Mouse (Mus musculus): ENCODE data around the gene Olfm2.

The Olfm2 gene

GRCm38 (mm10) chr9:20745129-20745966 is 801 bp downstream of the Olfm2 start:
- no peak for DNase-seq (ENCODE audit: low spot score)

DNA sequence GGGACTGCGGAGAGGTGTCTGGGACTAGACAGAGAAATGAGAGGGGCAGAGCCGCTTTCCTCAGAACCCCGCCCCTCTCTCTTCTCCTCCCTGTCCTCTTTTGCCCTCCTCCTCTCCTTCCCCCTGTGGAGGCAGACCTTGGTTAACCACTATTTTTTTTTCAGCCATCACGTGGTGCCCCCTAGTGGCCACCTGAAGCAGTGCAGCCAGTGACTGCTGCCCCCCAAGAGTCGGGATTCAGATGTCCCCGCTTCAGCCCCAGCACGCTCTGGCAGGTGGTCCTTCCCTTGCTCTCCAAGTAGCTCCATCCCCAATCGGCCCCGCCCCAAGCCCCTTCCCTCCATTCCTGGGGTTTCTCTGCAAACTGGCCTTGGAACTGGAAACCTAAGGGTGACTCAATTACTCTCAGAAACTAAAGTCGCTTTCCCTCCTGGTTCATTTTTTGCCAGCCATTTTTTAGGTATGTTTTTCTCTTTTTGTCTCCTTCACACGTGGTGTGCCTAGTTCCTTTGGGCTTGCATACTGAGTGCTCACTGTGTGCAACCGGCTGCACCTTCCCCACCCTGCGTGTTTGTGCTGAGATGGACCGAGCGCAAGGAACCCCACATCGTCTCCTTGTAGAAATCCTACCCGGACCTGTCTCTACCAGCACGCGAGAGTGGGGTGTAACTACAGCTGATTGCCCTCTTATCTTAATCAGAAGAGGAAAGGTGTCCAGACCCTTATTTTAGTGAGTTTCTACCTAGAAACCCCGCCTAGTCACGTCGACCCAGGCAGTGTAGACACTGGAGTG is 2.0 kb downstream of the Olfm2 start:
- DNase-seq (ENCODE audit: low spot score): no peak

- peak; percentile 76 for DNase-seq (ENCODE audit: low spot score)
These were observed 5.7 kb downstream of the Olfm2 start for GRCm38 (mm10) chr9:20740407-20740806.

- DNase-seq (ENCODE audit: low spot score): peak; percentile 31
These were observed 7.7 kb downstream of the Olfm2 start for GRCm38 (mm10) chr9:20738251-20738999.

DNA sequence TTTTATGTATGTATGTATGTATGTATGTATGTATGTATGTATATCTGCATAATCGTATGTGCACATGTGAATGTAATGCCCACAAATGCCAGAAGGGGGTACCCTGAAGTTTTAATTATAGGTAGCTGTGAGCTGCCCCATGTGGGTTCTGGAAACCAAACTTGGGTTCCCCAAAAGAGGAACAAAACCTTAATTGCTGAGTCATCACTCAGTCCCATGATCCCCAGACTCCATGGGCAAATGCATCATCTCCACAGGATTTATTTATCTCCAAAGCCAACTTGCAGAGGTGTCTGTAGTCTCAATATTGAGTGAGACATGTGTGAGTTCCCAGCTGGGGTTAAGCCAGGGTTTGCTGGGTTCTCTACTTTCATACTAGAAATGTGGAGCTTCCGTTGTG is 8.9 kb downstream of the Olfm2 start:
- DNase-seq (ENCODE audit: low spot score): no peak

- DNase-seq (ENCODE audit: low spot score): no peak
These were observed 11.5 kb downstream of the Olfm2 start for GRCm38 (mm10) chr9:20734692-20735091.

GRCm38 (mm10) chr9:20731797-20732196 is 14.4 kb downstream of the Olfm2 start:
- no peak for DNase-seq (ENCODE audit: low spot score)

GRCm38 (mm10) chr9:20729451-20729850 is 16.7 kb downstream of the Olfm2 start:
- no peak for DNase-seq (ENCODE audit: low spot score)

DNA sequence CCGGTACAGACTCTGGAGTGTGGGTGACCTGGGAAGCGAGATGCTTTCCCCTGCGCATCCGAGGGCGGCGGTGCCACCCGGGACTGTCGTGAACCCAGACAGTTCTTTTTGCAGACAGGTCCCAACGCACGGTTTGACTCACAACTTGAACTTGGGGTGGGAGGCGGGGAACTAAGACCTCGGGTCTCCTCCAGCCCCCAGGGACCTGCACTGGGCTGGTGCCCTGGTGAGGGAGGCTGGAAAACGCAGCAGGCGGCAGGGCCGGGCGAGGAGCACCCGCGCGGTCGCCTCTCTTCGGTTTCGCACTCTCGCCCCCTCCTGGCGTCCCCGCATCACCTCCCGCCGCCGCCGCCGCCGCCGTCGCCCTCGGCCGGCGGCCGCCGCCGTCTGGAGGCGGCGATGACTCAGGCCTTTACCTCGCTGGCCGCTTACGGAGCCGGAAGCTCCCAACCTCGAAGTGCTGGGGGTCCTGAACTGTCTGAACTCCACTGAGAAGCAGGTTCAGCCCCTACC is 18.5 kb downstream of the Olfm2 start:
- no peak for DNase-seq (ENCODE audit: low spot score)

- DNase-seq (ENCODE audit: low spot score): no peak
These were observed 19.1 kb downstream of the Olfm2 start for GRCm38 (mm10) chr9:20726859-20727600.

DNA sequence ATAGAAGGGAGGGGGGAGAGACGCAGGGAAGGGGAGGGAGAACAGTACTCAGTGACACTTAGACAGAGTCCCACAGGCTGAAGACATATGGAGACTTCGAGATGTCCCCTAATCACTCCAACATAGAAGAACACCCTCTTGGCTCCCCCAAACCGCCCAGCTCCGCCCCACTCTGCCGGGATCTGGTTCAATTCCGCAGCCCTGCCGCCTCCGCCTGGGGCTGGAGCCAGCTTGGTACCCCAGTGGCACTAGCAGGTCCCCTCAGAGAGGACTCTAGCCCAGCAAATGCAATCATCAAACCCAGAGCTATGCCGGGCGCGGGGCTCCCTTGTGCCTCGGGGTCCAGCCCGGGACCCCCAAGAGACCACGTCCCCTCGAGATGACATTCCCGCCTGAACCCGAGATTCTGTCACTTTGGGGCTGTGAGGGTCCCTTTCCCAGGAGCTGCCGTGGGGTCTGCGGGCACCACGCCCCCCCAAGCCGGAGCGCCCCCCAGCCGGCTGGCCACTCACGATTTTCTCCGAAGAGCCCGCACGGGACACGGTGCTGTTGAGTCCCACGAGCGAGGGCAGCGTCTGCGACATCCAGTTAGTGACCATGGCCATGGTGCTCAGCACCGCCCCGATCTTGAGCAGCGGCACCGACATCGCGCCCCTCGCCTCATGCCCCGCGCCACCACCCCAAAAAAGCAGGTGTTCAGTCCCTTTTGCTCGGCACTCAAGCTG is 19.9 kb downstream of the Olfm2 start:
- no peak for DNase-seq (ENCODE audit: low spot score)

DNA sequence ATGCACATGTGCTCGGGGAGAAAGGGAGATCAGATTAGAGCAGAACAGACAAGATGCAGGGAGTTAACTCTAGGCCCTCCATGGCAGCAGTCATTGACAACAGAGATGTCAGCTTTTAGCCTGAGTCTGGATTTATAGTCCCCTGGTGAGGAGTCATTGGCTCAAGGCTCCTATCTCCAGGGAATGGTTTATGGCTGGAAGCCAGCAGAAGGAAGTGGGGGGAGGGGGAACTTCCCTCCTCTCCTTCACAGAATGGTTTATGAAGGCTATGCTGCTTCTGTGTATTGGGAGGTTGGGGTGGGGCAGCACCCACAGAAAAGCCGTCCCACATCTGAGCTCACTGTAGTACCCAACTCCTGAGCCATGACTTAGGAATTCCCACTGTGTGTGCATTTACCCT is 24.6 kb downstream of the Olfm2 start:
- no peak for DNase-seq (ENCODE audit: low spot score)

DNA sequence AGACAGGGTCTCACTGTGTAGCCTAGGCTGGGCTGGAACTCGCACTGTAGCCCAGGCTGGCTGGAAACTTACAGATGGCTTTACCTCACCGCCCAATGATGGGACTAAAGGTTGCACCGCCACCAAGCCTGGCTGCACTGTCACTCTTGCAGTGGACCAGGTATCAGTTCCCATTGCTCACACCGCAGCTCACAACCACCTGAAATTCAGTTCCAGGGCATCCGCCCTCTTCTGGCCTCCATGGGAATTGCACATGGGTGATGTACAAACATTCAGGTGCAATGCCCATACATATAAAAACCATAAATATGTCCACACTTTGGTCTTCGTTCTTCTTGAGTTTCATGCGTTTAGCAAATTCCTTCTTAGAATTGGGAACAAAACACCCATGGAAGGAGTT is 30.8 kb downstream of the Olfm2 start:
- DNase-seq (ENCODE audit: low spot score): no peak

DNA sequence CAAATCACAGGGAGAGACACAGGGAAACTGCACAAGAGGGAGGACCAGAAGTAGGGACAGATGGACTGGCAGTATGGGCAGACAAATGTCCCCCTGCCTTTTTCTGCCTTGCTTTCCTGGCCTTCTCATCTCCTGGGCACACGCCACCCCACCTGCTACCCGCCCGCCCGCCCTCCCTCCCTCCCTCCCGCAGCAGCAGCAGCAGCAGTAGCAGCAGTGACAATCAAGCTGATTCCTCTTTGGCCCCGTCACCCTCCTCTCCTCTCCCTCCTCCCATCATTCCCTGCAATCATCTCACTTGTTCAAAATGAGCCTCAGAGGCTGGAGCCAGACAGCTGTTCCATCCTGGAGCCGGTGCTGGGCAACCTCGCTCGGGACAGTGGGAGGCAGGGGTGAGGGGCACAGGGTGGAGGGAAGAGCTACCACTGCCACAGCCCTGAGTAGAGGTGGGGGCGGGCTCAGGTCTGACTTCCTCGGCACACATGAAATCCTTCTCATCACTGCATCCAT is 32.6 kb downstream of the Olfm2 start:
- DNase-seq (ENCODE audit: low spot score): no peak

DNA sequence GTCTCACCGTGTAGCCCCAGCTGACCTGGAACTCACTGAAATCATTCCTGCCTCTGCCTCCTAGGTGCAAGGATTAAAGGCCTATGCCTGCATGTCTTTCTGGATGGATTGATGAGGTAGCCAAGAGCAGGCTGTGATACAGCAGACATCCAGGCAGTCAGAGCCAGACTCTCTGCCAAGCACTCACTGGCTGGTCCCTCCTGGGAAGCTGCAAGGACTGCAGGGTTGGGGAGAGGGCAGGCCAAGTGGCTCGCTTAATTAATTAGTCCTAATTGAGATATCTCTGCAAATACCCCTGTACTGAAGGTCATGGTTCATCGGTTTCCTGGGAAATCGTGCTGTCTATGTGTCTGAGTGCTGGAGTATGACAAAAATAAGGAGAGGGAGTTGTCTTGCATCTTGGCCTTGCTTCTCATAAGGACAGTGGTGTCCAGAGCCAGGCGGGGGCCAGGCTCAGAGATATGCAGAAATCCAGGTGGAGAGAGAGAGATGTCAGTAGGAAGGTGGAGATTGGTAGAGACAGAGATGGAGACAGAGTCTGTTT is 33.1 kb downstream of the Olfm2 start:
- no peak for DNase-seq (ENCODE audit: low spot score)

- DNase-seq (ENCODE audit: low spot score): no peak
These were observed 35.7 kb downstream of the Olfm2 start for GRCm38 (mm10) chr9:20710471-20710870.

- no peak for DNase-seq (ENCODE audit: low spot score)
These were observed 40.2 kb downstream of the Olfm2 start for GRCm38 (mm10) chr9:20705981-20706380.

- DNase-seq (ENCODE audit: low spot score): no peak
These were observed 40.7 kb downstream of the Olfm2 start for GRCm38 (mm10) chr9:20705420-20705819.

GRCm38 (mm10) chr9:20703832-20704380 is 42.2 kb downstream of the Olfm2 start:
- no peak for DNase-seq (ENCODE audit: low spot score)

GRCm38 (mm10) chr9:20697466-20697865 is 48.7 kb downstream of the Olfm2 start:
- DNase-seq (ENCODE audit: low spot score): no peak

All from c-Kit-positive CD71-positive TER-119-positive erythroid progenitor cells, embryonic 14.5 days (primary cell).